Mouse (Mus musculus) thymus, postnatal 0 days (tissue): Measurements from ENCODE around the gene Cpm. TPM values are rescaled to one million over a fixed set of nuclear protein-coding genes. Genes with fewer than 3 reads are reported as not detected.
A peak's percentile ranks its signal among the peaks of the same experiment; 100 is the strongest.

Experiments
- DNase-seq: peaks from one replicate; pipeline ENCODE4 v3.0.0-alpha.2; 2015; ENCODE audit warnings: low spot score
- polyA plus RNA-seq: library from polyadenylated mRNA; unstranded; fragments of >200 nt; fragmentation: Nextera tagmentation; extraction: Ambion mirVana; gene quantifications from 2 replicates; pipeline ENCODE4 v1.2.1, GENCODE M21; 2015

The Cpm gene
- polyA plus RNA-seq, 1 experiment from 2014 or later: 3.5 TPM

- no peak for DNase-seq
Observed at GRCm38 (mm10) chr10:117658522-117659429, 29.5 kb downstream of the Cpm start.

DNA sequence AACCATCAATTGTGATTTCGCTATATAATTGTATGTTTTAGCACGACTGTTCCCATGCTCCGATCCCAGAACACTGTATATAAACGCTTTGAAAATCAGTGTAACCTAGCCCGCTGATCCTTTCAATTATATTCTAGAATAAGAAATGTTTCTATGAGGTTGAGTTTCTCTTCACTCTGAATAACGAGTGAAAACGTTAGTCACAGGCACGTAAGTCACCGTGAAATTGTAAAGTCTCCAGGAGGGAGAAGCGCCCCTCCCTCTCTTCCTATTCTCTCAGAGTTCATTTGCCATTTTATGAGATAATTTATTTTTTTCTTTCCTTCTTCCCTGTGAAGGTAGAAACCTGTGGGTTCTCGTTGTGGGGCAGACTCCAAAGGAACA is 30.1 kb downstream of the Cpm start:
- no peak for DNase-seq

DNA sequence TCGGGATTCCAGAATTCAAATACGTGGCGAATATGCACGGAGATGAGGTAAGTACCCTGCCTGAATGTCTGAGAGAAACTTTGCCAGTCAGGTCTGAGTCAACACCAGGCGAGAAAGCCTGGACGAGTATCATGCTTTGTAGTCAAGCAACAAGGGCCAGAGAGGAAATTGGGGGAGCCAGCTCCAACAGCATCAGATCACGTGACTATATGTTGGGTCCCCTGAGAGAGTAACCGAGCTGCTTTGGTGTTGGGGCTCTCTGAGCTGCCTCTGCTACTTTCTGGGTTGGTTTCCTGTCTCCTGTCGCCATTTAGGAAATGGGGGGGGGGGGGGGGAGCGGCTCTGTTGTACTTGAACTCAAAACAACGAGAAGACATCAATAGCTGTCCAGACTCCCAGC is 30.5 kb downstream of the Cpm start:
- DNase-seq: peak; percentile 80

GRCm38 (mm10) chr10:117662316-117663055 is 33.2 kb downstream of the Cpm start:
- no peak for DNase-seq

DNA sequence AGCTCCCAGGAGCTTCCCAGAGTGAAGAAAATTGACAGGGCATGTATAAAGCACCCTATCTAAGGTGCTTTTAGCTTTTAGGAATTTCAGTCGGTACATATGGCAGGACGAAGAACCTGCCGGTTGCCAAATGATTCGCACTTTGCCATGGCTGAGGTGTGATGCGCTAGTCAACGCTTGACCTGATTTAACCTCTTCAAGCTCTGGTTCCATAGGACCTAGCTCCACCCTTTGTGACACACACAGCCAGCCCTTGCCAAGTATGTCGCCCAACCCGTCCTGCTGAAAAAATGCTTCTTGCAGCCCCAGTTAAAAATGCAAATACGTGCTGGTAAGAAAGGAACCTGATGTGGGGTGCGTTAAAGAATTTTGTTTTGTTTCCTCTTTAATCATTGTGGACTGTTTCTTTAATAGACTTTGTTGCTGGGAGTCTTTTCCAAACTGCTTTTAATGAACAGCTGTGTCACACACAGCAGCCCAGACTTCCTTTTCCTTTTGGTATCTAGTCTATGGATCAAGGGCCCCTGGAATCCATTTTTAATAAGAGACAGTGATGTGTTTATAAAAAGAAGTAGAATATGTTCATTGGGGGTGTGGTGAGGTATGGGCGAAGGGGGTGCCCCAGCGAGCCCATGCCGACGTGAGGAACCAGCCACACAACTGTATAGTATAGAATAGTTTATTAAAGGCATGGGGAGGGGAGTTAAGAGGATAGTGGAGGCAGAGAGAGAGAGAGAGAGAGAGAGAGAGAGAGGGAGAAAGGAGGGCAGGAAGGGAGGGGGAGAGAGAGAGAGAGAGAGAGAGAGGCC is 34.0 kb downstream of the Cpm start:
- no peak for DNase-seq

DNA sequence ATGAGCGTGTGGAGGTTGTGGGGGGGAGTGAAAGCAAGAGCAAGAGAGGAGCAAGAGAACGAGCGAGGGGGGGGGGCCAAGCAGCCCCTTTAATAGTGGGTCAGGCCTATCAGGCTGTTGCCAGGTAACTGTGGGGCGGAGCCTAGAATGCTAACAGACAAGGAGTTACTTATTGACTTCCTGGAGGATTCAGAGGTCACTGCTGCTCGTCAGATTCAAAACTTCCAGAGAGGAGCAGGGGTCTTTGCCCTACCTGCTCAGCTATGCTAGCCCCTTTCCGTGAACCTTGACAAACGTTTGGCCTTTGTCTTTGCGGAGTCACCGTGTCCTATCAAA is 34.5 kb downstream of the Cpm start:
- DNase-seq: no peak

DNA sequence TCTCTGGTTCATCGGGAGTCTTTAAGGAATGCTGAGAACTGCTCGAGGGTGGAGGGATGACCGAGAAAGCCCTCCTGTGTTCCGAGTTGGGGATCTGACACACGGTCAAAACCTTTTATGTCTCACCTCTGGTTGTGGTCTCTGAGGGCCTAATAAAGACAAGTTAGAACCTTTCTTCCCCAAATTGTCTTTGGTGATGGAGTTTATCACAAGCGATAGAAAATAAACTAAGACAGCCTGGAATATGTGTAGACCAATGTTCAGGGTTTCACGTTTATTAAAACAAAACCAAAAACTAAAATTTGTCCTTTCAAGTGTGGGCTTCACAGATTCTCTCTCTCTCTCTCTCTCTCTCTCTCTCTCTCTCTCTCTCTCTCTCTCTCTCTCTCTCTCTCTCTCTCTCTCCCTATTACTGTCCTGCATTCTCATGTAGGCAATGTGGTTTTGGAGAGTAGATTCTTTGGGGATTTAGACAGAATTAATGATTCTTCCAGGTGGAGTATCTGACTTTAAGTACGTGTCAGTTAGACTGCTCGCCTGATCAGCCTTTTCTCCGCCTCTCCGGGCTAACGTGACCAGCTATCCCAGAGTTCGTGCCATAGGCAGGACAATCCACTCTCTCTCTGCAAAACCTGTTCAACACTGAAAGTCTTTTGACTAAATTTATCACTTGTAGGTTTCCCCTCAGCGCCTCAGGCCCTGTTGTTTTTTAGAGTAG is 35.1 kb downstream of the Cpm start:
- no peak for DNase-seq

DNA sequence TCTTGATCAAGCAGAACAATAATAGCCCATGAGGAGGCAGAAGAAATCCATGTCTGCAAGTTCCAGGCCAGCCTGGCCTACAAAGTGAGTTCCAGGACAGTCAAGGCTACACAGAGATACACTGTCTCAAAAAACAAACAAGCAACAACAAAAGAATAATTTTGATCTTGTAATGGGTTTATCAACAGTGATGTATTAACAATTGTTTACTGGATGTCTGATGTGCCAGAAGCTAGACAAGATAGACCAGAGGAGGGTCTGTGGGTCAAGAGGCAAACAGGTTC is 35.6 kb downstream of the Cpm start:
- DNase-seq: no peak

GRCm38 (mm10) chr10:117665376-117666275 is 36.3 kb downstream of the Cpm start:
- DNase-seq: no peak

DNA sequence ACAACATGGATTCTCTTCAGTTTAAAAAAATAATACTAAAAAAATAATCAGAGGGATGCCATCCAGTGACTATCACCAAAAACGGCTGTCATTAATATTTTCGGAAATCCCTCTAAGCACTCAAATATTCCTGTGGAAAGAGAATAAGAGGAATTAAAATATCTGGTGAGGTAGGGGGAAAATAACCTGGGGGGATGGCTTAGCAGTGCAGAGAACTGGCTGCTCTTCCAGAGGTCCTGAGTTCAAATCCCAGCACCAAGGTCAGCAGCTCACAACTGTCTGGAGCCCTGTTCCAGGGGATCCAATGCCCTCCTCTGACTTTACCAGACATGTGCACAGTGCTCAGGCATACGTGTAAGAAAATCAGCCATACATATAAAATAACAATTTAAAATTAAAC is 37.1 kb downstream of the Cpm start:
- DNase-seq: no peak

- no peak for DNase-seq
Observed at GRCm38 (mm10) chr10:117666947-117667630, 37.8 kb downstream of the Cpm start.

- DNase-seq: no peak
Observed at GRCm38 (mm10) chr10:117667663-117668507, 38.6 kb downstream of the Cpm start.

- DNase-seq: no peak
Observed at GRCm38 (mm10) chr10:117668546-117669300, 39.4 kb downstream of the Cpm start.

DNA sequence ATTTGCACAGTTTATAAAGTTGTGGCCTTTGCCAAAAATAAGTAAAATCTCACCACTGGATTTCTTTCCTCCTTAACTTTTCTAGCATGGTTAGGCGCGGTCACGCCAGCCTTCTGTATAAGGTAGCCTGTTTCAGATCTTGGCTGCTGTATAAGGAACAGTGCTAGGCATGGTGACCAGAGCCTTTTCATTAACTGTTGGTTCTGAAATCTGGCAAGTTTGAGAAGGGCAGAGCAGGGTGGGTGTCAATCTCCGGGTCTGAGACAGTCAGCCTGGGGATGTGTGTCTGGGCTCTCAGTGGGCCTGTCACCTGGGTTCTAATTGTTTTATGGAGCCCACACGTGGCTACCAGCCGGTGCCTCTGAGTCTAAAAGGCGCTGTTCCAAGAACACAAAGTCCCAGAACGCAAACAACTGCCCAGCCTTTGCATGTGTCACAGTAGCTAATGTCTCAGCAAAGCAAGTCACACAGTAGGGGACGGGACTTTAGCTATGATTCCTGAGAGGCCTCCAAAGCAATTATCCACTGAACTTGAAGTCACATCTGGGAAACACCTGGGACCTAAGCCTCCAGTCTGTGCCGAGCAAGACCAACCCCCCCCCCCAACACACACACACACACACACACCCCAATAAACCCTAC is 40.3 kb downstream of the Cpm start:
- DNase-seq: no peak

- DNase-seq: no peak
Observed at GRCm38 (mm10) chr10:117670092-117670491, 40.8 kb downstream of the Cpm start.

GRCm38 (mm10) chr10:117670791-117671190 is 41.5 kb downstream of the Cpm start:
- no peak for DNase-seq

DNA sequence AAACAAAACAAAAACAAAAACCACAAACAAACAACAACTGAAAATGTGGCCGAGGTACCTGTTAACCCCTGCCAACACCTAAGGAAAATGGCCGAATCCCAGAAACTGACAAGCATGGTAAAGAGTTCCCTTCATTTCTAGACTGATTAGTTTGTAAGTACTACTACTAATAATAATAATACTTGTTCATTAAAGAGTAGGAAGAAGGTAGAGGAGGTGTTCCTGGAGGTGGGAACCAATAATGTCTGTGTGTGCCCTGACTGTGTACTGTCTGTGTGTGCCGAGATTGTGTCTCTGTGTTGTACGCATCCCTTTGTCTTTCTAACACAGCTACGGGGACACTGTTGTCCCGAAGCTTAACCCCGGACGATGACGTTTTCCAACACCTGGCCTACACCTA is 42.0 kb downstream of the Cpm start:
- no peak for DNase-seq
